Mouse (Mus musculus): ENCODE measurements around the gene Lrig1.

DNA sequence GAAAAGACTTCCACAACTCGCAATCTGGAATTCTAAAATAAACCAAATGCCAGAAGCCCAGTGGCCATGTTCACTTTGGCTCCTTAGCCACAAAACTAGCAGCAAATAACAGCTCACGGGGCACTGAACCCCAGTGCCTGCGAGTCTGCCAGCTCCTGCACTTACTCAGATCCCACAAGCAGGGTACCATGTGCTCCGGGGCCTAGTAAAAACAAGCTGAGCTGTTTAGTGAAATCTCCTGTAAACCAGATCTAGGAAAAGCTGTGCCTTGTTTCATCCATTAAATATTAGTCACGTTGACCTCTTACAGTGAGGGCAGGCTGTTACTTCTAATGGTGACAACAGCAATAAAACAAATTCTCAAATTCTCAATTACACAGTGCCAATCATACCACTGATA lies 81.3 kb downstream of the Lrig1 start:
- TF ChIP-seq CTCF (IDR thresholded peaks at IDR 0.05 in 2 of 3, conservative IDR thresholded peaks at IDR 0.05 in 1 of 3; ENCODE audit: control insufficient read depth in 1 of 3, insufficient read depth in 1 of 3, low read depth in 2 of 3, low read length in 3 of 3, poor library complexity in 1 of 3, severe bottlenecking in 1 of 3), result no peak
- no peak for TF ChIP-seq NRF1 (IDR thresholded peaks at IDR 0.05; ENCODE audit: insufficient read depth, low read depth, low read length, poor library complexity, severe bottlenecking)
- no peak for TF ChIP-seq POLR2AphosphoS2 (IDR thresholded peaks at IDR 0.05; ENCODE audit: low read length)
- no peak for TF ChIP-seq HCFC1 (IDR thresholded peaks at IDR 0.05; ENCODE audit: low read depth, low read length)
- TF ChIP-seq MAZ (IDR thresholded peaks at IDR 0.05; ENCODE audit: low read depth, low read length), result no peak
- no peak for TF ChIP-seq TCF12 (IDR thresholded peaks at IDR 0.05; ENCODE audit: low read depth, low read length)
